Mouse (Mus musculus): ENCODE data around the gene Carmil1. TPM values are rescaled to one million over a fixed set of nuclear protein-coding genes. Genes with fewer than 3 reads are reported as not detected.

Gene Carmil1
- polyA plus RNA-seq, 1 experiment, result 15.1 TPM

GRCm38 (mm10) chr13:24211229-24211628 lies 69.4 kb downstream of the Carmil1 start:
- no peak for DNase-seq (ENCODE audit: low spot score)

GRCm38 (mm10) chr13:24206097-24206496 lies 74.5 kb downstream of the Carmil1 start:
- DNase-seq (ENCODE audit: low spot score), result no peak

- DNase-seq (ENCODE audit: low spot score), result no peak
Measured at GRCm38 (mm10) chr13:24202314-24202713, 78.3 kb downstream of the Carmil1 start.

- no peak for DNase-seq (ENCODE audit: low spot score)
Measured at GRCm38 (mm10) chr13:24199861-24200543, 80.6 kb downstream of the Carmil1 start.

- no peak for DNase-seq (ENCODE audit: low spot score)
Measured at GRCm38 (mm10) chr13:24198396-24198924, 82.1 kb downstream of the Carmil1 start.

GRCm38 (mm10) chr13:24195371-24195770 lies 85.2 kb downstream of the Carmil1 start:
- DNase-seq (ENCODE audit: low spot score), result no peak

GRCm38 (mm10) chr13:24194018-24194417 lies 86.6 kb downstream of the Carmil1 start:
- no peak for DNase-seq (ENCODE audit: low spot score)

- DNase-seq (ENCODE audit: low spot score), result no peak
Measured at GRCm38 (mm10) chr13:24190875-24191663, 89.5 kb downstream of the Carmil1 start.

GRCm38 (mm10) chr13:24187026-24187425 lies 93.6 kb downstream of the Carmil1 start:
- no peak for DNase-seq (ENCODE audit: low spot score)

- DNase-seq (ENCODE audit: low spot score), result no peak
Measured at GRCm38 (mm10) chr13:24185641-24186040, 95.0 kb downstream of the Carmil1 start.

GRCm38 (mm10) chr13:24182878-24183277 lies 97.7 kb downstream of the Carmil1 start:
- DNase-seq (ENCODE audit: low spot score), result no peak

- no peak for DNase-seq (ENCODE audit: low spot score)
Measured at GRCm38 (mm10) chr13:24179538-24179937, 101.1 kb downstream of the Carmil1 start.

GRCm38 (mm10) chr13:24177600-24177999 lies 103.0 kb downstream of the Carmil1 start:
- DNase-seq (ENCODE audit: low spot score), result no peak

- no peak for DNase-seq (ENCODE audit: low spot score)
Measured at GRCm38 (mm10) chr13:24176835-24177234, 103.8 kb downstream of the Carmil1 start.

GRCm38 (mm10) chr13:24169658-24170057 lies 110.9 kb downstream of the Carmil1 start:
- no peak for DNase-seq (ENCODE audit: low spot score)

- DNase-seq (ENCODE audit: low spot score), result no peak
Measured at GRCm38 (mm10) chr13:24163368-24163767, 117.2 kb downstream of the Carmil1 start.

- DNase-seq (ENCODE audit: low spot score), result no peak
Measured at GRCm38 (mm10) chr13:24161105-24161504, 119.5 kb downstream of the Carmil1 start.

- no peak for DNase-seq (ENCODE audit: low spot score)
Measured at GRCm38 (mm10) chr13:24159972-24160371, 120.6 kb downstream of the Carmil1 start.

GRCm38 (mm10) chr13:24159190-24159965 lies 121.2 kb downstream of the Carmil1 start:
- DNase-seq (ENCODE audit: low spot score), result no peak

- DNase-seq (ENCODE audit: low spot score), result no peak
Measured at GRCm38 (mm10) chr13:24157560-24158011, 123.0 kb downstream of the Carmil1 start.

- no peak for DNase-seq (ENCODE audit: low spot score)
Measured at GRCm38 (mm10) chr13:24155190-24155589, 125.4 kb downstream of the Carmil1 start.

Measured in urinary bladder, adult 2 months (tissue).